Mouse (Mus musculus): Measurements from ENCODE around the gene Bcl2l13.
A peak's percentile ranks its signal among the peaks of the same experiment; 100 is the strongest.
"Not testable (repeated sequence)": the region's sequence is repeated elsewhere in the genome, so short reads cannot be mapped to it uniquely, and the experiment has no call there.

Gene Bcl2l13

GRCm38 (mm10) chr6:120835474-120836374 lies at the start of gene Bcl2l13:
TSS of gene Bcl2l13 (plus strand) at chr6:120836212.
- peak; percentile 84 to 91 for DNase-seq (ENCODE audit: low spot score in 2 of 2)

- no peak for DNase-seq (ENCODE audit: low spot score in 2 of 2)
Measured at GRCm38 (mm10) chr6:120788068-120788607, 47.9 kb upstream of the Bcl2l13 start.

GRCm38 (mm10) chr6:120788904-120789303 lies 47.1 kb upstream of the Bcl2l13 start:
- no peak for DNase-seq (ENCODE audit: low spot score in 2 of 2)

GRCm38 (mm10) chr6:120790153-120790552 lies 45.9 kb upstream of the Bcl2l13 start:
- no peak for DNase-seq (ENCODE audit: low spot score in 2 of 2)

GRCm38 (mm10) chr6:120790717-120791116 lies 45.3 kb upstream of the Bcl2l13 start:
- DNase-seq (ENCODE audit: low spot score in 2 of 2) = no peak

GRCm38 (mm10) chr6:120792947-120793346 lies 43.1 kb upstream of the Bcl2l13 start:
- no peak for DNase-seq (ENCODE audit: low spot score in 2 of 2)

- no peak for DNase-seq (ENCODE audit: low spot score in 2 of 2)
Measured at GRCm38 (mm10) chr6:120795422-120796086, 40.5 kb upstream of the Bcl2l13 start.

- DNase-seq (ENCODE audit: low spot score in 2 of 2) = no peak
Measured at GRCm38 (mm10) chr6:120796111-120796510, 39.9 kb upstream of the Bcl2l13 start.

- DNase-seq (ENCODE audit: low spot score in 2 of 2) = no peak
Measured at GRCm38 (mm10) chr6:120798019-120798418, 38.0 kb upstream of the Bcl2l13 start.

- no peak for DNase-seq (ENCODE audit: low spot score in 2 of 2)
Measured at GRCm38 (mm10) chr6:120798905-120799304, 37.1 kb upstream of the Bcl2l13 start.

GRCm38 (mm10) chr6:120799581-120800041 lies 36.4 kb upstream of the Bcl2l13 start:
- no peak for DNase-seq (ENCODE audit: low spot score in 2 of 2)

- no peak for DNase-seq (ENCODE audit: low spot score in 2 of 2)
Measured at GRCm38 (mm10) chr6:120806999-120807737, 28.8 kb upstream of the Bcl2l13 start.

- DNase-seq (ENCODE audit: low spot score in 2 of 2) = no peak
Measured at GRCm38 (mm10) chr6:120807738-120808081, 28.3 kb upstream of the Bcl2l13 start.

- DNase-seq (ENCODE audit: low spot score in 2 of 2) = not testable (repeated sequence)
Measured at GRCm38 (mm10) chr6:120811999-120812398, 24.0 kb upstream of the Bcl2l13 start.

GRCm38 (mm10) chr6:120819294-120819693 lies 16.7 kb upstream of the Bcl2l13 start:
- no peak for DNase-seq (ENCODE audit: low spot score in 2 of 2)

- no peak for DNase-seq (ENCODE audit: low spot score in 2 of 2)
Measured at GRCm38 (mm10) chr6:120820144-120820543, 15.9 kb upstream of the Bcl2l13 start.

- no peak for DNase-seq (ENCODE audit: low spot score in 2 of 2)
Measured at GRCm38 (mm10) chr6:120820941-120821340, 15.1 kb upstream of the Bcl2l13 start.

- no peak for DNase-seq (ENCODE audit: low spot score in 2 of 2)
Measured at GRCm38 (mm10) chr6:120821715-120822114, 14.3 kb upstream of the Bcl2l13 start.

- peak; percentile 87 to 89 for DNase-seq (ENCODE audit: low spot score in 2 of 2)
Measured at GRCm38 (mm10) chr6:120822307-120822928, 13.6 kb upstream of the Bcl2l13 start, which contains the start of gene Atp6v1e1. TSS of gene Atp6v1e1 (minus strand) at chr6:120822793.

- DNase-seq (ENCODE audit: low spot score in 2 of 2) = no peak
Measured at GRCm38 (mm10) chr6:120822937-120823614, 12.9 kb upstream of the Bcl2l13 start.

- no peak for DNase-seq (ENCODE audit: low spot score in 2 of 2)
Measured at GRCm38 (mm10) chr6:120830056-120830455, 6.0 kb upstream of the Bcl2l13 start.
